Mouse (Mus musculus) brain, adult 2 months (tissue): ENCODE results near the gene Cyth1.
A peak's percentile ranks its signal among the peaks of the same experiment; 100 is the strongest.

Source experiments
- DNase-seq: peaks from one replicate; pipeline ENCODE4 v3.0.0; 2011; ENCODE audit warnings: low read depth, low spot score

Cyth1 gene

DNA sequence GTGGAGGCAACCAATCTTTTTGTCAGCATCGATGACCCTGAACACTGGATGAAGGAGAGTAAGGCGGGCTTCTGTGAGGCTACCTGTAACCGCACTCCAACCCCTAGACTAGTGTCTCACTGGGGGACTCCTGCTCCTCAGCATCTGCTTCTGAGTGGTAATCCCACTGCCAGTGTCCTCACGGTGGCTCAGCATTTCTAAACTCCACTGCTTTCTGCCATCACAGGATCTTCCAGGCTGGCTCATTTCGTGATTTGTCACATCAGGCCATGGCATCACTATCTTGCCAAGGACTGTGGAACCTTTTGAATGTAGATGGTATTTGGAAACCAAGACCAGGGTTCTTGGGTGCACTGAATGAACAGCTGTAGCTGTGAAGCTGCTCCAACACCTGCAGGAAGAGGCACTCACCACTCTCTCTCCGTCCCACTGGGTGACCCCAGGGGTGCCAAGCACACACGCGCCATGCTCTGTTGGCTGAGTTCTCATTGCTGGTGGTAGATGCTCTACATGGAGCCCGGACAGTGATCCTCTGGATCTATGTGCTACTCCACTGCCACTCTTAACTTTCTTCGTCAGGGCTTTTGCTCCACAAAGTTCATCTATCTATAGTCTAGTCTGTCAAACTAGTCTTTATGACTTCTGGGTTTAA, 24.9 kb downstream of the Cyth1 start:
- no peak for DNase-seq

DNA sequence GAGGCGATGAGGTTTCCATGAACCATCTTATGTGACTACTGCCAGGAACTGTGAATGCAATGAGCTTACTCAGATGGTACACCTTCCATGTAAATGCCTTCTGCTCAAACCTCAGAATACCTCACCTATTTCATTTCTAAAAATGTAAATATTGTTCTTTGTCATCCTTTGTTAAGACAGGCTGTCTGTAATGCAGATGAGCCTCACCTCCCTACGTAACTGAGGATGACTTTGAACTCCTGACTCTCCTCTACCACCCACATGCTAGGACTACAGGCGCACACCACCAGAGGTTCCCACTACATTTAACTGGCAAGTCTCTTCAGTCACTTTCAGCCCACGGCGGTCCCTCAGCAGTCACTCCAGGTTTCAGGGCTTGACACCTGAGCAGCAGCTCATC, 25.5 kb downstream of the Cyth1 start:
- DNase-seq, result no peak

DNA sequence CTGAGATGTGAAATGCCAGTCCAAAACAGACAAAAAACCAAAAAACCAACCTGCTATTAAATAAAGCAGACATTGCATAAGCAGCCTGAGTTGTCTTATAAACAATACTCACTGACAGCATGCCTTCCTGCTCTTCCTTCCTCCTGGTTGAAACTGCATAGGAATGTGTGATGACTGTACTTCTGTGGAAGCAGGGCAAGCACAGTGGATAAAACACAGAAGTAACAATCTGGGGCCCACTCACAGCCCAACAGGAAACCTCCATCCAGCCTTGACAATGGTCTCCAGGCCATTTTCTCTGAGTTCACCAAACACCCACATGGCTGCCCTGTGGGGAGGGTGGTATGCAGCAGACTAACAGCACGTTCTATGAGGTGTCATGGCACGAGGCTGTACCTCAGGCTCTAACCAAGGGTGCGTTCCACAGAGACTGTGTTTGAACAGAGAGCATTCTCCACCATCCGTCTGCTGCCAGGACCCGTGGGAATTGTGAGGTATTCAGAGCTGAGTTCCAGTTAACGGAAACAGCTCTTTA, 26.0 kb downstream of the Cyth1 start:
- no peak for DNase-seq

DNA sequence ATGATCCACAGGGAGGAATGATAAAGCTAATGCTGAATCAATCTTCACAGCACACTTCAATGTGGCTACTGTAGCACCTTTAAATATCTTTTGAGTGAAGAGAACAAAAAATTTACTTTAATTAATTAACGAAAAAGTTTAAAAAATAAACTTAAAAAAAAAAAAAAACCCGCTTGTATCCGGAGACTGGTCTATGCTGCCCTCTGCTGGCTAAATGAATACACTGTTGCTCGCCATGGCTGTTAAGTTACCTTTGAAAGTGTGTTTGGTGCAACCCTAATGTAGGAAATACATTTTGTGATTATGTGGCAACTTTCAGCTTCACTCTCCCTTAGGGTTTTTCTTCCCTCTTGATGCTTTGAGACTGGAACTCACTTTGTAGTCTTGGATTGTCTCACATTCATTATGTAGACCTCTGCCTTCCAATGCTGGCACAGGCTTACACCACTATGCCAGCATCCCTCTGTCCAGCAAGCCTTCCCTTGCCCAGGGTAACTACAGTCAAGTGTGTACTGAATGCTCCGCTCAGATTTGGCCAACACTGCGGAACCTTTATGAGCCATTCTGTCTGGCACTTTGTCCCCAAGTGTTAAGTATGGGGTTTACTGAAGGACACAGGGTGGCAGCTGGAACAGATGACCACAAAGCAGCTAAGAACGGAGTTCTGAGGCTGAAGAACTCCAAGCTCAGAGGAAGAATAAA, 27.7 kb downstream of the Cyth1 start:
- peak; percentile 86 for DNase-seq

DNA sequence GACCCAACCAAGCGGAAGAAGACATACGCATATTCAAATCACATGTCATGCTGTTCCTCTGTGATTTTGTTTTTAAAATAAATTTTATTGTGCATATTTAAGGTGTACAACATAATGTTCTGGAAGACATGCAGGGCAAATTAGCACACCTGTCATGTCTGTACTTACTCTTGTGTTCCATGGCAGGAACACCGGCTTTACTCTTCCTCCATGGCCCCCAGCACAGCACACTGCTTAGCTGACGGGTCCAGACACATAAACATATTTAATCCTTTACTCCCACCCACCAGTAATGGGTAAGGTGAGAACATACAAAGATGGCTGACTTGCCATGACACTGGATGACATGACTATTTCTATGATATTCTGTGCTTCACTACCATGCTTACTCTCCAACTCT, 29.3 kb downstream of the Cyth1 start:
- DNase-seq, result no peak

DNA sequence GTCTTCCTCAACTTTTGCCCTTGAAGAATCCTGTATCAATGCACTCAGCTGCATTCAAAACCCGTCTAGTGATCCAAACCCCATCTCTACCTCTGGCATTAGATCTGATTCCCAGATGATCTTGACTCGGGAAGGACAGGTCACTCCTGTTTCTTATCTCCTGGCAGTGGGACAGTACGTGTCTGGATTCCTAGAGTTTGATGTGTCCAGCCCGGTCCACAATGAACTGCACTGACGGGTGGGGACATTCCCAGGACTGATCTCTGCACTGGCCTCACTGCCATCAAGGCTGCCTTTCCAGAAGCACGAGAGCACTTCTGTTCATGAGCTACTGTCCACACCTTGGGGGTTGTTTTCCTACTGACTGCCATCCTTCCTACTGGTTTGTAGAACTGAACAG, 31.9 kb downstream of the Cyth1 start:
- no peak for DNase-seq

DNA sequence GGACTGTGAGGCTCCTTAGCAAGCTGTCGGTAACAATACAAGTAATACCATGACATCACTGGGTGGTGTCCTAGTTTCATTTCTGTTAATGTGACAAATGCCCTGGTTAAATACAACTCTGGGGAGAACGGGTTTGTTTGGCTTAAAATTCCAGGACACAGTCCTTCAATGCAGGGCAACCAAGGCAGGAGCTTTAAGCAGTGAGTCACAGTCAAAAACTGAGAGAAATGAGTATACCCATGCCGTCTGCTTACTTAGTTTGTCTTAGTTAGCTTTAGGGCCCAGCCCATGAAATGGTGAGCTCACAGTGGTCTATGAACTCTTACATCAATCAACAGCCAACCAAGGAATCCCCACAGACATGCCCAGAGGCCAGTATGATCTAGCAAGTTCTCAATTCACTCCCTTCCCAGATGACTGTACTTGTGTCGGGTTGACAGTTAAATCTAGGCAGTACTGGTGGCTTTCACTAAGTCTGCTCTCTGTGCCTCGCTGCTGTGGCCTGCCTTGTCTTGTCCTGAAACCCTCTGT, 32.4 kb downstream of the Cyth1 start:
- peak; percentile 39 for DNase-seq

DNA sequence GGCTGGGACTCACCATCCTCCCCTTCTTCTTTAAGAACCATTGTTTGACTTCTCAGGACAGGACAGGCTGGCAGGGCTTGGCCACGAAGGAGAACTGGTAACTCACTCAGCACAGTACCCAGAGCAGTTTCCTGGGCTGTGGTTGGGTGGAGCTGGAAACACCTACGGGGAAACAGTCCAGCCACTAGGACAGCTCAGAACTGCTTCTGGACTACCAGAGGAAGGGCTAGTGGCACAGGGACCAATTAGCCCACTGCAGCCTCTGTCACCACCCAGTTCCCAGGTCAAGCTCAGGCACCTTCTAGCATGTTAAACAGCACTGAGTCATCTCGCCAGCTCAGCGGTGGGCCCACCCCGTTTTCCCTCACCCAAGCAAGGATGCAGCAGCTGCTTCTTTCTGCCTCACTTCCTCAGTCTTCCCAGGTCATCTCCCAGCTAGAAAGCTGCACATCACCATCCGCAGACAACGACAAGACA, 35.7 kb downstream of the Cyth1 start:
- DNase-seq, result peak; percentile 61

DNA sequence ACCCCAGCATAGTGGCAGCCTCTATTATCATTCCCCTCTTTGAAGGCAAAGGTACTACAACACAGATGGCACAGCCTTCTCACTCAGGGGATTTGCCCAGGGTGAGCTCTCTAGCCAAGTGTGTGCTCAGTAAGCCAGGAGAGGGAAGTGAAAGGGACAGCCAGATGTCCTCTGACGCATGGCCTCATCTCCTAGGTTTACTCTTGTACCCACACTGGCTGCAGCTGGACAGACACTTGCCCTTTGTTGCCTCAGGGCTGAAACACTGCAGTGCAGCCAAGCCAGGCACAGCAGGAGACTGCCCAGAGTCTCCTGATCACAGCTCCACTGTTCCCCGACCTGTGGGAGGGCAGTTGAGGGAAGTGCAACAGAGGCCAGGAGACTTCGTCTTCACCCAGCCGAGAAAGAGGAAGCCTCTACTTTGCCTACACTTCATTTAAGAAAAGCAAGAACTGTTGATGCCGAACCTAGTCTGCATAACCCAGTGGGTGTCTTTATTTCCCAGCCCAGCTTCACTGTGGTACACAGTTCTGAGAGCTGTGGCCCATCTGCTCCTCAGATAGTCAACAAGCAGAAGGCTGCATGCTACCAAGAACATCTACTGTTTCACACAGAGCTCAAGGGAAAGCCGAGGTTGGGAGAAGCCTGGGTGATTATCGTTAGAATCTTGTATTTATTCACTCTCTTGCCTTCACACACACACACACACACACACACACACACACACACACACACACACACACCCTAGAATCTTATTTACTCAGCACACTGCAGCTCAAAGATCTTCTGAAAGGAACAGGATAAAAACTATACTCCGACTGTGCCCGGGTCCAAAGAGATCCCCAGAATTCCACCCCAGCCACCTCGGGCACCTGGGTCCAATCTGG, 36.4 kb downstream of the Cyth1 start:
- DNase-seq, result peak; percentile 95

DNA sequence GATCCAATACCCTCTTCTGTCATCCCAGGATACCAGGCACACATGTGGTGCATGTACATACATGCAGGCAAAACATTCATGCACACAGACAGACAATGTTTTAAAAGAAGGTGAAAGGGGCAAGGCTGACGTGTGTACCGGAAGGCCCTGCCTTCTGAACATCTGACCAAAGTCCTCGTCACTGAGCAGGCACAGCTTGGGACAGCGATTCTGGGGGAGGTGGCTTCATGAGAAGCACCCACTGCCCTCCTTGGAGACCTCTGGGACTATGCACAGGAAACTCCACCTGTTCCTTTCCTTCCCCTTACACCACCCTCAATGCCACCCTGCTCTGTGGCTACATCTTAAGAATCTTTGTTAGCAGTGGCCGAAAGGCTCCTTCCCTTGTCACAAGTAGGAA, 37.4 kb downstream of the Cyth1 start:
- no peak for DNase-seq

DNA sequence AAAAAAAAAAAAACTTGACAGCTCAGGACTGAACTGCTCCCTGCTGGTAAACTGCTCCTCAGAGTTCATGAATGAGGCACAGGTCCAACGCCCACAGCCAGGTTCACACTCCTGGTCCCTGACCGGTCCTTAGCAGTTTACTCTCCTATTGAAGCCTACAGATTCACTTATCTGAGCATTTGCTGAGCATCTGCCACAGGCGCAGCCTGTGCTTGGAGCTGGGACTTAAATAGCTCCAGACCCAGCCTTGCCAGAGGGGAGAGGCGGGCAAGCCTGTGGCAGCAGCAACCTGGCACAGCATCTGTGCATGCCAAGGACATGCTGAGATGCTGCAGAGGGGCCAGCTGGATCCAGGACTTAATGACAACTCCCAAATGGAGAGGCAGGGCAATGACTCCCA, 38.3 kb downstream of the Cyth1 start:
- DNase-seq, result peak; percentile 95

DNA sequence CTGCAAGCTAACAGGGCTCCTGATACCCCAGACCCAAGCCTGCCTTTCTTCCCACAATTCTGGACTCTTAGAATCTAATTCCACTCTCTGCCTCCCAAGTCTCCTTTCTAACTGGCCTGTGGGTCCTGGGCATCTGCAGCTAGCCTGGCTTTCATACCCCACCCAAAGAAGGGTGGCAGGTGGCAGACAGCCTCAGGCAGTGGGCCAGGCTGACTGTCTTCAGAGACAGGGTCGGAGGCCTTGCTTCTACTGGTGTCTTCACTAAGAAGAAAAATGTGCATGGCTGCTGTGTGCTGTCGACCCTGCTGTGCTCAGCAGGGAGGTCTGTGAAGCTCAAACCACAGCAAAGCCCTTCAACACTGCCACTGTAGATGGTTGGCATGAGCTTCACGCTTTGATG, 39.0 kb downstream of the Cyth1 start:
- DNase-seq, result no peak

DNA sequence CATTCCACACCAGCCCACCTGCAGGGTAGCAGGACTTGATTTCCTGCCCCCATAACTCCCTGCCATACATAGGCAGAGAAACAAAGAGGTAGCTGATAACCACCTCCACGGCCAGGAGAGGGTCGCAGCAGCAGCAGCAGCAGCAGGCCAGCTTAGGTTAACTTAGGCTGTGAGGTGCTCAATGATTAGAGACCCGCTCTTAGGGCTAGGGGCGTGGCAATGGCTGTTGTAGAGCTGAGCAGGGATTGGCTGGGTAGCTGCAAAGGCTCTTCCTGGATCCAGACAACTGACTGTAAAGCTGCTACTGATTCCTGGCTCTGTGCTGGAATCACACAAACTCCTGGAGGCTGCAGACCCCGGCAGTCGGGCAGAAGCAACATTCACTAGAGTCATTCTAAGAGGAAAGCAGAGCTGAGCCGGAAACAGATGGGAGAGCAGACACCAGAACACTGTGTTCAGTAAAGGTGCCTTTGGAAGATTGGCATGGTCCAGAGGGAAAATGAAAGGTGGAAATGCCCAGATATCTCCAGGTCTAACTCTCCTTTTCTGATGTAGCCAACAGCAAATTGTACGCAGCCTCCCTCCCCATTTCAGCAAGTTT, 39.6 kb downstream of the Cyth1 start:
- DNase-seq, result peak; percentile 72

DNA sequence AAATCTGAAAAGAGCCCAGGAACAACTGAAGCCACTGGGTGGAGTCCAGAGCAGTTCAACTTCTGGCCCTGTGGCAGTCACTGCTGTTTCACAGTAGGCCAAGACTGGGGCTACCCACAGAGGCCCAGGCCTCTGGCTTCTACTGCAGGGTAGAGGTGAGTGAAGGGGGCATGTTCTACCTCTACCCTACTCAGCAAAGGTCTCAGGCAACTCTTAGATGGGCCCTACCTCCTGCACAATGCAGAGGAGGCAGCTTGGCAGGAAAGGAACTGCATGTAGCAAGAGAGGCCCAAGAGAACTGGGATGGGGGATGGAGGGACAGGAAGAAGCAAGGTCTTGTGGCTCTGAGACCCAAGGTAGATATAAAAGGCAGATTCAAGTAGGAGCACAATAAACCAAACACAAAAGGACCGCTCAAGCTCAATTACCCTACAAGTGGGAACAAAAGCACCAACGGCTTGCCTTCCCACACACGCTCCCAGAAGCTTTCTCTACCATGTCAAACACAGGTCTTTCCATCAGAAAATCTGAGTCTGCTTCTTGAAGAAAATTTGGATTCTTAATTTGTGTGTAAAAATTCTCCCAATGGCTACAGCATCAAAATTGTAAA, 40.9 kb downstream of the Cyth1 start:
- DNase-seq, result no peak

DNA sequence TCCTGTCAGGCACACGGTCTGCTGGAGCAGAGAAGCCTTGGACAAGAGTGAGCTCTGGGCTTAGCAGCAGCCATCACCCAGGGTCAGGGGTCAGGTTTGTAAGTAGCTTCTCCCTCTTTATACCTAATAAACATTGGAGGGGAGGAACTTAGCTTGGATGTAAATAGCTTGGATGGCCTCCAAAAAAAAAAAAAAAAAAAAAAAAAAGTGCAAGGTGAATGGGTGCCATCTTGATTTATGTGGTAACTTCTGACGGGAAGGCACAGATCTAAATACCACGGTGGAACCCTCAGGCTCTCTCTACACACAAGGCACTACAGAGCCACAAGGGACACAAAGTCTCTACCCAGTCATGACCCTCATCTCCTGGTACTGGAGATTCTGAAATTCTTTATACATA, 42.1 kb downstream of the Cyth1 start:
- DNase-seq, result no peak

DNA sequence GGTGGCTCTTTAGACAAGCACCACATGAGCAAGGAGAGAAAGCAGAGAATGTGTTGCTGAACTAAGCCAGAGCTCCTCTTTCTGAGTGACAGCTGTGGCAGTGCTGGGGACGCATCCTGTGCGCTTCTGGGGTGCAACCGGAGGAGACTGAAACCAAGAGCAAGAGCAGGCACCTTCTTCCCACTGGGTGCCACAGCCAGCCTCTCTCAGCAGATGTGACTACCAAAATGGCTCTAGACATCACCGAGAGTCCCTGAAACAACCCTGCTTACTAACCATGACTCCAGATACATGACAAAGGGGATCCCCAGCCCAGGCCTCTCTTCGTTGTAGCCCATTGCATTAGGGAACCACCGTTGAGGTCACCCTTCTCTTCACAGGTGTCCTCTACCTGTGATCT, 44.9 kb downstream of the Cyth1 start:
- no peak for DNase-seq

DNA sequence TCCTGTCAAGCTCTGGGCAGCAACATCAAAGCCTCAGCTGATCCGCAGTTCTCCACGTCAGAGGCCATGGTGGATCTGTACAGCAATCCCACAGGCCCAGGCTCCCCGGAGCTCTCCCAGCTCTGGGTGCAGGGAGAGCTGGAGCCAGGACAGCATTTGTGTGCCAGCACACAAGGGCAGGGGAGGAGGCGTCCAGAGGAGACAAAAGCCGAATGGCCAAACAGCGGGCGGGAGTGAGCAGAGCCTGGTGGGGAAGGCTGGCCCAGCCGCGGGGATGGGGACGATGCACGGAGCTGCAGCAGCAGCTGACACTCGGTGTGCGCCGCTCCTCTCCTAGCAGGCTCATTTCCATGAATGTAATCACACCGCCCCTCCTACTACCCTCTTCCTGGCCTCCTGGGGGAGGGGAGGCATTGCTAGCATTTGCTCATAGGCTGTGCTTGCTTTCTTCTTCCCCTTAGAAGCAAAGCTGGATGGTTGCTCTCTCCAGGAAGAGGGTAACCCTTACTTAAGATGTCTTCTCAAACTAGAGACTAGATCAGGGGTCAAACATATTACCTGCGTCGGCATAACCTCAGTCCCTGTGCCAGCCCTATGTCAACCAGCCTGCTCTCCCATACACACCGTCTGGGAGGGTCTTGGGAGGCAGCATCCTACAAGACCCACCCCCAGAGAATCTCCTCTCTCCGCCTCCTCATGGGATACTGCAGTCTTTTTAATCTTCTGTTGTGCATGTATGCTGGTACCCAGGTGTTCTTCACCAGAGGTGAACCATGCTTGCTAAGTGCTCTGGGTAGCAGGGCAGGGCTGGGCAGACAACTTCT, 45.8 kb downstream of the Cyth1 start:
- DNase-seq, result peak; percentile 96

DNA sequence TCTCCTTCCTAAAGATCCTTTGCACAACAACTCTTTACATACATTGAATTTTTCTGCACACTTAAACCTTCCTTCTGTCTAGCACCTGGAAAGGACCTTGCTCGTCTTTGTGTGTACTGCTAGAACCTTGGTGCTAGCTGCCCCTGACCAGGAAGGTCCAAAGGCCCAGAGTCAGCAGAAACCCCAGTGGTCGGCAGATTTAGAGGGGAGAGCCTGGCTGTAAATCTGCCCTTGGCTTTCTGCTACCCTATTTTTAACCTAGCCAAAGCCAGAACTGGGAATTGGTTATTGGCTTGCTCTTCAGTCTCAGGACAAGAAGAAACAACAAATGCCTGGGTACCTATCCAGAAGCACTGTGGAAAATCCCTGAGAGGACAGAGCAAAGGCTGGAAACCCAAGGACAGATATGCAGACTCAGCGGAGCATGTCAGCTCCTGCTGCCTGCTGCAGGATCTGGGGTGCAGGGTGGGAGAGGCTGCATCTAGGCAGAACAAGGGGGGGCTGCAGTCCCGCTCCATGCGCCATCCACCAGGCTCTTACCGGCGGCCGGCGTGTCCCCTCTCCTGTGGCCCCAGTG, 46.5 kb downstream of the Cyth1 start:
- DNase-seq, result peak; percentile 88
